Mouse (Mus musculus) spleen, postnatal 14 days (tissue): ENCODE measurements around the gene Lrp6.

Experiments
- DNase-seq, 2 experiments: peaks; one replicate each; pipeline ENCODE4 v3.0.0; 2021 to 2022; ENCODE audit warnings: low spot score in 2 of 2

The Lrp6 gene

DNA sequence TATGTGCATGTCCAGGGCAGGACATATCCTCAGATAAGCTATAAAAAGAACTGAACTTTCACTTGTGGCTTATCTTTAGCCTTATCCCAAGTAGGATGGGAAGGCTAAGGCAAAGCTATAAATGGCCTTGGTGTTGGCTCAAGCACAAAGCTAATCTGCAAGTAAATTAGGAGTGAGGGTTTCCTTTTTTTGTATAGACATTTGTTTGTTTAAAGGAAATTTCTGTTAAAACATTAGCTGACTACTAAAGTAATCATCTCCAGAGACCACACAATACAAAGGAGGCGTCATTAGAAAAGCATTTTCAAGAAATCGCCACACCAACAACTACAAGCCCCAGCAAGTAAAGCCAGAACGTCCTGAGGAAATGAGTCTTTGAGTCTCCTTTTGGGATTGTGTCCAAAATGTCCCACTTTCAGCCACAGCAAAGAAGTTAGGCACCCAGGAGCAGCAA lies 8.6 kb upstream of the Lrp6 start:
- no peak for DNase-seq

DNA sequence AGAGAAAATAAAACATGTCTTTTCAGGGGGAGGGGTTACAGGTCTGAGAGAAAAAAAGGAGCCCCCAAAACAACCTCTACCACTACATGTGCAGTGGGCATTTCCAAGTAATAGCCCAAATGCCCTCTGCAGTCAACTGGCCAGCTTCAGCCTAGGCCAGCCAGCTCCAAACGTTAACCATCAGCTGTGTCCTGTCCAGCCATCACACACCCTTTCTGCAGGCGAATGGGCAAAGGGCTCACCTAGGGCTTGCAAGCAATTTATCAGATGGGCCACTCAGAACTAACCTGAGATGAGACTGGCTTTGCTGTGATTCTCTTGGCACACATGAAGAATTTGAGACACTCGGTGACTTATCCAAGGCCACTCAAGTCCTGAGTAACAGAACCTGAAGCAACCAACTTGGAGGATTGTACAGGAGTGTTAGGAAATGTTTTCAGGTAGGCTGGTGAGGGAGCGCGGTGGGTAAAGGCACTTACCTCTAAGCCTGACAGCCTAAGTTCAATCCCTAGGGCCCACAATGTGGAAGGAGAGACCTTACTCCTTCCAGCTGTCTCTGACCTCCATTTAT lies 1.3 kb upstream of the Lrp6 start:
- no peak for DNase-seq

DNA sequence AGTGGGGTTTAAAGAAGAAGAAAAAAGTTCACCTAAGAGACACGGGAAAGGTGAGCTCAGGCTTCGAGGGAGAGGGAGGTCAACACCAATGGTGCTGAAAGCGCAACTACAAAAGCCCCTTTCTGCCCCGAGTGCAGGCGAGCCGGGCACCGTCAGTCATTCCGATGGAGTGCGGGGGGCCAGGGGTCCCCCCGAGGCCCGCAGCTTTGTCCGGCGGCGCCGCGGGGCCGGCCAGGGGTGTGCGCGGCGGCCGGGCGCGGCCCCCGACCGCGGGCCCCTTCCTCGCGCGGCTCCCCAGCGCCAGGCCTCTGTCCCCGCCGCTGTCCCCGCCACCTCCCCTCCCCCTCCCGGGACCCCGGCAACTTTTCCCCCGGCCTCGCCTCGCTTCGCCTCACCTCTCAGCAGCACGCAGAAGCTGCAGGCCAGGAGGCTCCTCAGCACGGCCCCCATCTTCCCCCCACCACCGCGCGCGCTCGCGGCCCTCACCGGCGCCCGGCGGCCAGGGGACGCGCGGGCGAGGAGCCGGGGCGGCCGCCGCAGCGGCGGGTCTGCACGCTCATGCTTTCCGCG lies 432 bp downstream of the Lrp6 start:
- no peak for DNase-seq

DNA sequence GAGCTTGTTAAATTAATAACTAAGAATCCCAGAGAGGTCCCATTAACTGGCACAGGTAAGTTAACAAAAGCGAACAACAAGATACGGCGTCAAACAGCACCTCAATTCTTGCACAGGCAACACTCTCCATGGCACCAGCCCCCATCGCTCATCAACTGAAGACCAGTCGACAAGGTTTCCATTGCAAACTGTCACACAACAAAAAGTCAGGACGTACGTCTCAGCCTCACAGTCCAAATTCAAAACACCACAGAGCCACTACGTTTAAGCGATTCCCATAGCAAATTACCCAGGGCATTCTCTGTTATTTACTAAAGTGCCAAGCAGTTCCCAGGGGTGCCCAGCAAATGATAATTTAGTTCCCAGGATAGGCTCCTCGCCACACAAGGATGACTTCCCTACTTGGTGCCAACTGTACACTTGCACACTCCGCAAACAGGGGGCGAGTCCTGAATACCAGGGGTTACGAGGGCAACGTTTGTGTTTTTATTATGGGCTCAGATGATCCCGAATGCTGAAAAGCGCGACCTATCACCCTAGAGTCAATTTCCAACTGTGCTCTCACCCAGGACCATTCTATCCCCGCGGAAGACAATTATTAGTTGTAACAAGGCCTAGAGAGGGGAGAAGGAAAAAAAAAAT lies 1.0 kb downstream of the Lrp6 start:
- no peak for DNase-seq

DNA sequence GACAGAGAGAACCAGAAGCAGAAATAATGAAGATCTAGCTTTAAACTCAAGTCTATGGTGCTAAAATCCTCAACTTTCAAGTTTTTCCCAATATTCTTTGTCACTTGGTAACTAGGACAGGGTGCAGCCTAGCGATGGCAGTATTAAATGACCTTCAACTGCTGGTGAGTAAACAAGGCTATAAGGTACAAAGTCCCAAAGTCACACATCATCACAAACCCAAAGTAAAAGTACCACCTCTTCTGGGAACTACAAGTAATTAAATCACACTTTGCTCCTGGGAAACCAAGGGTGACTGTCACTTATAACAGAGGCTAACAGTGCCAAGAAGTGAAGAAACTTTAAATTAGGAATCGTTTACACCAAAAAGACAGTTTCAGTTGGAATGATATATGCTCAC lies 2.2 kb downstream of the Lrp6 start:
- no peak for DNase-seq

DNA sequence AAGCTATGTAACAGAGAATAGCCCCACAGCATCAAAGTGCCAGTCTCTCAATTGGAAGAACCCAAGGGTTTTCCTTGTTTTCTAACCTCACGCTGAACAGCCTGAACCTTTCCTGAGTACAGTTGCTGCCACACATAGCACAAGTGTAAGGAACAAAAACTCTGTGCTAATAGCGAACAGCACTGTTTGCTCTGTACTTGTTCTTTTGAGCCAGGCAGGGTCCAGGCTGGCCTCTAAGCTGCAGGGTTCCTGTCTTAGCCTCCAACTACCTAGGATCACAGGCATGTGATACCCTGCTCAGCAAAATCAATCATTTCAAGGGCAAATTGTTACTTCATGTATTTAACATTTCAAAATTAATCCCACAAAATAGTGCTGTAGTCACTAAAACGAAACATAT lies 7.1 kb downstream of the Lrp6 start:
- no peak for DNase-seq

DNA sequence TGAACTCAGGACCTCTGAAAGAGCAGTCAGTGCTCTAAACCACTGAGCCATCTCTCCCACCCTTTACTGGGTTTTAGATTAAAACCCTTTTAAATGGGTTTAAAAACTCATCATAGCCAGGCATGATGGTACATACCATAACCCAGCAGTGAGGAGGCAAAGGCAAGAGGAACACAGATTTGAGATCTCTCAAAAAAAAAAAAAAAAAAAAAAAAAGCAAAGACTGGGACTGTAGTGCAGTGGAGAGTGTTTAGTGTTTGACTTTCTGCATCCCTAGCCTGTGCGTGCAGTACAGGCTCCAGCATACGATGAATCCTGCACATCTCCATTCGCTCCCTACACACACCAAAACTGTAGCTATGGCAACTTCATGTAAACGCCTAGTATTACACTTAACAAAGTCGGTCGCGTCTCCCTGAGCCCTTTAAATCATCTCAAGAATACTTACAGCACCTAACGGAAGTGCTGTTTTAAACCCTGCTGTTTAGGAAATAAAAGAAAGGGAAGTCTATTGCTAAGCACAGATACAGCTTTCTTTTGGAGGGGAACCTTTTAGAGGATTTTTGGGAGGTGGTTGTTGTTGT lies 8.1 kb downstream of the Lrp6 start:
- no peak for DNase-seq

DNA sequence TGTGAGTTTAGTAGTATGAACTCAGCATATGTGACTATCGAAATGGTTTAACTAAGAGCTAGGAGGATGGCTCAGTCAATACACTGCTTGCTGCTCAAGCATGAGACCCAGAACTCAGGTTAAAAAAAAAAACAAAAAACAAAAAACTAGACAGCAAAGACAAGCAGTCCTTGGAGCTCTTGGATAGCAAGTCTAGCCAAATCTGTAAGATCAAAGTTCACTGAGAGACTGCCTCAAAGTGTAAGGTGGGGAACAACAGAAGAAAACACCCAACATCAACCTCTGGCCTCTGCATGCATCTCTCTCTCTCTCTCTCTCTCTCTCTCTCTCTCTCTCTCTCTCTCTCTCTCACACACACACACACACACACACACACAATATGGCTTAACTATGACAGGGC lies 9.7 kb downstream of the Lrp6 start:
- DNase-seq, result no peak

DNA sequence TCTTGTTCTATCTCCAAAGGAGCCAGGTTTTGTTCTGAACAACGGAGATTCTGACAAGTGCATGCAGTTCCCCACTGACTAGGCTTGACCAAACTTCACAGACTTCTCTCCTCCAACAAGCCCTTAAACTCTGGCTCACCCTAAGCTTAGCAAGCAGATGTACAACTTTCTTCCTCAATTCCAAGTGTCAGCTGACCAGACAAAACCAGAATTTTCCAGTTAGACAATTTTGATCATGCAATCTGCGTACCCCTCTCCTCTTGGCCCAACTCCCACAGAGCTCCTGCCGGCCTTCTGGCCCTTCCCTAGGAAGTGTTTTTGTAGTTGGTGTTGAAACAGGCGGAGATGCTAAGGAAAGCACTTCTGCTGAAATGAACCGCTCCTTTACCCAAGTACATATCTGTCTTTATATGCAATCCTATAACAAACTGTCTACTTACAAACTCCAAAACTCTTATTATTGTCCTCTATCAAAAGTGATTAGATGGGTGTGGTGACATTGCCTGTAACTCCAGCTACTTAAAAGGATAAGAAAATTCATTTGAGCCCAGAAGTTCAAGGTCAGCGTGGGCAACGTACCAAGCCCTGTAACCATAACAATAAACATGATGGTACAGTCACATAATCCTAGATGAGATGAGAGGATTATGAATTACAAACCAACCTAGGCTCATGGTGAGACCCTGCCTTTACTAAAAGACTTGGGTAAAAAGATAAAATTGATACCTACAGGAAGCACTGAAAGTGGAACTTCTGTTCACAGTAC lies 10.4 kb downstream of the Lrp6 start:
- DNase-seq, result no peak

DNA sequence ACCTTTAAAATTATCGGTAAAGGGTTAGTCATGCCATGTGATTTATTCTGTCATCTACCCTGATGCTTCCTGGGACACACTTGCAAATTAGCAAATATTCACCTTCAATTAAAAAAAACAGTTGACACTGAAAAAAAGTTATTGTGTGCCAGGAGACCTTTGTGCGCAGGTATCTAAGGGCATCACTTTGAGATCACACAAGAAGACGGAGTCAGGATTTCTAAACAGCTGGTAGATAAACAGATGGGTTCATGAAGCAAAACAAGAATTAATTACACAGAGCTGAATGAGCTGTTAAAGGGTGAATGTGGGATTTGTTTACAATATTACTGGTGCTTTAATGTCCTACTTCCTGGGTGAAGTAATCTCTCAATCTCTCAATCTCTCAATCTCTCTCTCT lies 11.6 kb downstream of the Lrp6 start:
- no peak for DNase-seq

DNA sequence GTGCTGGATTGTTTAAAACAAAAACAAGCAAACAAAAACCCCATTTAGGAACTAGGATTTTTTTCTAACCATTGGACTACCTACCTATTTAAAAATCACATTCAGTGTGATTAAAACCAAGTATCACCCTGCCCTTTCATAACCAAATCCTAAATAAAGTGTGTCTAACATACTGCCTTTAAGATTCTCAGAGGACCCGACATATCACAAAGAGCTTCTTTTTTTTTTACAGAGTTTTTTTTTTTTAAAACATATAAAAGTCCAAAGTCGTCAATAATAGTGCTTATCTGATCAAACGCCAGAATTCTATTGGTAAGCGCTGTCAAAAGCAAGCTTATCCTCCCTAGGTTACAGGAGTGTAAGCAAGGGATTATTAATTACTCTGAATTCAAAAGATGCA lies 12.5 kb downstream of the Lrp6 start:
- DNase-seq, result no peak

DNA sequence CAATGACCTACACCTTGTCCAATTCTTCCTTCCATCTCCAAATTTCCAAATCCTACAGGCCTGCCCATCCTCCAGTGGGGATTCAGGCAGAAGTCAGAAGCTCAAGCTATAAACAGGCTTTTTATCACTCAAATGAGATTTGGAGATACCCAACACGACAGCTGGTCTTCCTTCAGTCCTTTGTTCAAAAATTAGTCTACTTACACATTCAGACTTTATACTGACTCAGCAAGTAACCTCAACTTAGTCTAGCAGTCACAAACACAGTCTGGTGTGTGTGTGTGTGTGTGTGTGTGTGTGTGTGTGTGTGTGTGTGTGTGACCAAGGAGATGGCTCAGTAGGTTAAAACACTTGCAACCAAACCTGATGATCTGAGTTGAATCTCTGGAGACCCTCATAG lies 15.8 kb downstream of the Lrp6 start:
- DNase-seq, result no peak

DNA sequence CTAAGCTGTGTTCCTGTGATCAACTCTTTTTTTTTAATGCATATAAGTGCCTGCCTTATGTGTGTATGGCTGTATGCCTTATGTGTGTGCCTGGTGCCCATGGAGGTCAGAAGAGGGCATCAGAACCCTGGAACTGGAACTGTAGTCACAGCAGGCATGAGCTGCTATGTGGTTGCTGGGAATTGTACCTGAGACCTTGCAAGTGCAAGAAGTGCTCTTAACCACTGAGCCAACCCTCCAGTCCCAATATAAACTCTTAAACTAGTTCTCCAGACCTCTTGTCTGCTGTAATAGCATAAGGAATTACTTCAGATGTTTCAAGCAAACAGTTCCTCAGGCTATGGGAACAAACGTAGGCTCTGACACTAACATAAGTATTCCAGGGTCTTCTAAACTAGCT lies 16.4 kb downstream of the Lrp6 start:
- DNase-seq, result no peak

DNA sequence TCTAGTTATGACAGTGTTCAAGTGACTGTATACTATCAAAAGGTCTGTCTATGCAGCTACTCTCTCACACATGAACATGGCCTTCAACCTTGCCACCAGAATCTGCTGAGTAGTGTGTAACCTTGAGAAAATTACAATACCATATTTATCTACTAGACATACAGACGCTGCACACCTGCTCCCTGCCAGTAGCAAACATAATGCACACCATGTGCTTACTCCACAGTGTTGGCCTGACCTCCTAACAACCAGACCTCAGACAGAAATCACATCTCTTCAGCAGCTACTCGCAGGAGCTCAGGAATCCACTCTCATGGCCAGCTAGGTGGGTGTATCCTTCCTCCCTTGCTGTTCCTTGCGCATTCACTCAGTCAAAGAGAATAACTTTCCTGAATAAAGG lies 21.9 kb downstream of the Lrp6 start:
- no peak for DNase-seq

DNA sequence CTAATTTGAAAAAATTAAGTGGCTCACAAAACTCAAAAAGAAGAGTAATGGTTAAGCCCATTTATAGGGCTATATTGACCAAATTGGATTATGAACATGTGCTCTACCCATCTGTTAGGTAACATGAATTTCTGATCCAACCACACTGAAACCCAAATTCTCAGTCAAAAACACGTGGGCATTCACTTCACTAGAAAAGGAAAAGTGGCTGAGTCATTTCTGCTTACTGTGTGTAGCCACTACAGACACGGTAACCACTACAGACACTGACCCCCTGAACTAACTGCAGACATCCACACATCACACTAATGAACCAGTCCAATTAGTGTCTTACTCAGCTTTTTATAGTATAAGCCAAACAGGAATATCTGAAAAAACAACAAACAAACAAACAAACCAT lies 22.7 kb downstream of the Lrp6 start:
- DNase-seq, result no peak

DNA sequence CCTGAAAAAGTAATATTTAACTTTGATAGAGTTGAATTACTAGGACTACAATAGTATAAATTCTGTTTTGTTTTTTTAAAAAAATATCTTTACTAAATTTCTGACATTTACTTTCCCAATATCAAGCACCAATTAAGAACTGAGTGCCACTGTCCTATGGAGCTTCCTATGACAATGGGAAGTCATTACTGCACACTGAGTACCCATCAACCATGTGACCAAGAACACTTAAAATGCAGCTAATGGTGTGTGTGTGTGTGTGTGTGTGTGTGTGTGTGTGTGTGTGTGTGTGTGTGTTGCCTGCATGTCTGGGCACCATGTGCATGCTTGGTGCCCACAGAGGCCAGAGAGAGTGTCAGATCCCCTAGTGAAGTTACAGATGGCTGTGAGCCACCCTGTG lies 23.2 kb downstream of the Lrp6 start:
- DNase-seq, result no peak

DNA sequence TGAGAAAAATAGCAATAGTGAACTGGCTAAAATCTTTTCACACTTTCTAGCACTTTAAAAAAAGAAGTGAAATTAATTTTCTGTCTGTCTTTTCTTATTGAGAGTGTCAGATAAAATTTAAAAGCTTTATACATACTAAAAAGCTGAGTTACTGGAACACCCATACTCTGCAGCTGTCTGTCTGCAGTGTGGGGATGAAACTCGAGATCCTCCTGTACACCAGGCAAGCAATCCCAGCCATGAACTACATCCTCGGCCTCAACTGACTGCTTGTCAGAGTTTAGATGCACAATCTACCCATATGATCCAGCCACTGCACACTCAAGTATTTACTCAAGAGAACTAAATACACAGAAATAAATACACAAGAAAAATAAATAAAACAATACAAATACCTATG lies 24.4 kb downstream of the Lrp6 start:
- DNase-seq, result no peak

DNA sequence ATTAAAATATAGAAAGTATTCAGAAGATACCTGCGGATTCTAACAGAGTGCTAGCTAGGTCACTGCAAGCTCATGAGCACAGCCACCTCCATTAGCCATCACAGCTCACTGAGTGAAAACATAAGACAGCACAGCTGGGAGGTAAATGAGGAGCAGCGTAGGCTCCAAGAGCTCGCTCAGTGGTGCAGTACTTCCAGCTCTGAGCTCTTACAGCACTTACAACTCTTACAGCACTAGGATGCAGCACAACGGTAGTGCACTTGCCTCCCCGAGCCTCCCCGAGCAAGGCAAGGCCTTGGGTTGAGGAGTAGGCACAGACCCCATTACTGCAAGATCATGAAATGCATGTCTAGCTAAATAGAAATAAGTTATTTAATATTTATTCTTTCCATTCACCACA lies 26.6 kb downstream of the Lrp6 start:
- no peak for DNase-seq

DNA sequence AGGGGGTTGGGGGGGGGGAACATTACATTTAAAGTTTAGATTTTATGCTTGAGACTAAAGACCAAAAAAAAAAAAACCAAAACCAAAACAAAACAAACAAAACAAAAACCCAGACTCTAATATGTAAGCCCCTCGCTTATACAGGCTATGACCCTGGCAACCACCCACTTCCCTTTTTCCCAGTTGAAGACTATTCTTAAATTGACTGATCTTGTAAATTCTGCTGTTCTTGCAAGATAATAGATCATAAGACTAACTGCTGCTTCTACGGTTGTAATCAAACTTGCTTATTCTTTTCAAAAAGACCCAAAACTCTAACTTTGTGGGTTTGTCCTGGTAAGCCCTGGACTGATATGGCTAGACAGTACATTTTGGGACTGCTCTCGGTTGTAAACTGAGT lies 27.3 kb downstream of the Lrp6 start:
- no peak for DNase-seq

DNA sequence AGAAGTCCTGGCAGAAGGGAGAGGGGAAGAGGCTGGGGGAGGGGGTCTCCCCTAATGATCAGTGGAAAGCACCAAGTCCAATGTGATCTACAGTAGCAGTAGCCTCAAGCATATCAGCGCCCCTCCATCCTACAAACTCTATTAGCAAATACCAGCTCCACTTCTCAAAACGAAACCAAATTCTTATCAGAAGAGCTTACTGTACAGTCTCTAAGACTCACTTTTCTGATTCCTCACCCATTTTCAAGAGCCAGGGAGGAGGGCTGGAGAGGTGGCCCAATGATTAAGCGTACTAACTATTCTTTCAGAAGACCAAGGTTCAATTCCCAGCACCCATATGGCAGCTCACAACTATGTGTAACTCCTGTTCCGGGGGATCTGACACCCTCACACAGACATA lies 28.0 kb downstream of the Lrp6 start:
- no peak for DNase-seq

DNA sequence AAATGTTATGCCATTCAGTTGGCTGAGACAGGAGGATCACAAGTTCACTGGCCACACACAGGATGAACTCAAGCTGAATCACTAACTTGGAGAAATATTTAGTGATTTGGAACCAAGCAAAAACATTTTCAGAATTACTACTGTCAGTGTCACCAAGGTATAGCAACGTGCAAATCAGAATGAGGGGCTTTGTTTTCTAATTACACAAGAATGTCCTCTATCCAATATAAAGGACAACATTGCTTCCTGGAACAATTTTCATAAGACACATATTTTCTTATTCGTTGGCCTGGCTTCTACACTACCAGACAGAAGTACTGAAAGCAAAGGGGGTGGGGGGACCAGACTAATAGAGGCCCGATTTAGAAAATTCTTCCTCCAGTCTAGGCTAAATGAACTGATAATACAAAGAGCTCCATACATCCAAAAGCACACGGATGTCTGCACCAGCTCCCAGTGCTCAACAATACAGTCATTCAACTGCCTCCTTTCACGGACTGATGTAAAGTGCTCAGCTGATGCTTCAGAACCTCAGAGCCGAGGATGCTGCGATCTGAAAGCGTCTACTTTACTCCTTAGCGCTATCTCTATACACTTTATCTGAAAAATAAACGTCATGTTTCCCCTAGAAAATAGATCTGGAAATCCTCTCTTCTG lies 29.2 kb downstream of the Lrp6 start:
- DNase-seq, result no peak

DNA sequence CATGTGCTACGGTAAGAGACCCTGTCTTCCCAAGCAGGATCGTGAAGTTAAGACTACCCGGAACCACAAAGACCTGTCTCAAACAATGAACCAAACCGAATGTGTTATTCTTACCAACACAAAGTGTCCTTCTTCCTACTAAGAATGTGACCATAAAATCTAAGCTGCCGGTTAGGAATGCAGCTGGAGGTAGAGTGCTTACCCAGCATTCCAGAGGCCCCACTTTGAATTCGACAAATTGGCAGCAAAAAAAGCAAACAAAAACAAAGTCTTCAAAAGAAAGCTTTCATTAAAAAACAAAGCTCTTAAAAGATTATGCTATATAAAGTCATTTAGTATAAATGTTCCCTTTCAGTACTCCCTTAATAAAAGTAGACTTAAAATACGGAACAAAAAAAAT lies 31.6 kb downstream of the Lrp6 start:
- no peak for DNase-seq
